ENCODE assay signal across 15 mouse cellular contexts in the genomic region with DNA sequence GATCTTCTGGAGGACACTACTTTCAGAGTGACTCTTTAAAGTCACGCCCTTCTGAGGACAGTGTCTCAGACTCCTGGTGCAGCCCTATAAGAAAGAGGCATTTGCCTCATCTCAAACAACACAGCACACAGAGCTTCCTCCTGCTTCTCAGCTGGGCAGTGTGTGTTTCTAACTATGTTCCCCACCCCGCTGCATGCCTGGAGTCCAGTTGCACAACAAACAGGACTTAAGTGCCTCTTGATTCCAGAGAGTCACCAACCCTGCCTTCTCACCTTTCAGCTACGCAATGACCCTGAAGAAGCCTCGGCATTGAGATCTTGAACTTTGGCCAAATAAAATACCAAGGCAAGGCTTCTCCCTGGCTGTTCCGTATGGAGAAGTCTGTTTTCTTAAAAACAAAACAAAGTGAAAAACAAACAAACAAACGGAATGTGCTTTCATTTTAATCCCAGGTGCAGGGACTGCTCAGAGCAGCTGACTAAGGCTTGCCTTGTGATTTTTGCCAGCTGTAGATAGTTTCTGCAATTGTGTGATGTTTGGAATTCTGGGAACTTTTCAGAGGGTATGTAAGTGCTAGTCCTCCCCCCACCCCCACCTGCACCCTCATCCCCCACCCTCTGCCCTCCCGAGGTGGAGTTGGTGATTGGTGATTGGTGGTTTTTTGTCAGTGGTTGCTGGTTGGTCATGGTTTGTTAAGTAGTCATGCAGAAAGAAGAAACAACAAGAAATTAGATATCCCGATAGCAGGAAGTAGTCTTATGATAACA. TPM values are rescaled to one million over a fixed set of nuclear protein-coding genes. Genes with fewer than 3 reads are reported as not detected.
DNase-seq lines count a peak whose midpoint lies in the region; TF ChIP-seq lines count a peak whose summit lies in the region.
"Had no signal": no experiment of that assay in that cellular context is flagged by ENCODE, and none has a peak within 500 bp of the region (broad histone marks: within the 10 kb centered on the region; RNA-seq: fewer than 3 reads in every experiment).

No protein-coding gene starts in this region.

- no peak overlapping the region for H3K4me3 ChIP-seq in lung, adult 2 months (replicated peaks; ENCODE audit: extremely low read depth, low read depth, low read length)
- H3K4me3 ChIP-seq: erythroblast, embryonic 14.5 days; hindbrain, embryonic 12.5 days; midbrain, embryonic 12.5 days had no signal

- TF ChIP-seq CTCF in lung, adult 2 months (IDR thresholded peaks at IDR 0.05; ENCODE audit: insufficient read depth, low read length), result no peak

- WGBS in lung, adult 2 months, result 34% methylated on average over 8 of the region's 8 CpGs

- peak; percentile 46; the same call in 1 of the 2 replicates for TF ChIP-seq POLR2A in lung, adult 2 months (IDR thresholded peaks at IDR 0.05; ENCODE audit: borderline replicate concordance, extremely low read depth, low read depth, low read length)

- DNase-seq in adrenal gland, adult 2 months, result peak; percentile 41
- DNase-seq in adrenal gland, adult 8-10 months, result no peak
- peak; percentile 17 for DNase-seq in 3T3-L1 (ENCODE audit: low read depth, low spot score)
- peak; percentile 52 for DNase-seq in kidney, adult 11 months
- peak; percentile 60 for DNase-seq in lung, adult 2 months
- DNase-seq in testis, postnatal 10 days (ENCODE audit: low spot score), result no peak
- no peak for DNase-seq in thymus, postnatal 0 days (ENCODE audit: low spot score)
- DNase-seq in spleen, postnatal 4 days (ENCODE audit: low spot score in 2 of 2), result no peak
- DNase-seq: cerebellum, adult 8-10 months had no signal

- H3K4me1 ChIP-seq in lung, adult 2 months (ENCODE audit: control insufficient read depth, insufficient read depth, low read length), result peaks cover 4% of the 10 kb centered on the region

RNA-seq across cellular contexts. Expression of a gene that starts 31.5 kb away (rescaled TPM):
- 100 to 1,000 TPM in 1 of 2 experiments, 10 to 100 TPM in 1; 98.4 to 272 TPM for total RNA-seq in adrenal gland, adult 2 months (2021)
- 162 and 163 TPM in 2 replicates for polyA plus RNA-seq in adrenal gland, adult 2 months (2012; rRNA removed)
- 100 to 1,000 TPM; 161 to 353 (median 258) TPM for total RNA-seq in adrenal gland, adult 8-10 months (2022)
- 3.2 and 4.6 TPM in 2 replicates for polyA plus RNA-seq in lung, adult 2 months (2012; rRNA removed)
- polyA plus RNA-seq in thymus, postnatal 0 days (2015; fragmentation: Nextera tagmentation; extraction: Ambion mirVana), result 3.6 and 4.5 TPM in 2 replicates
- polyA plus RNA-seq: erythroblast, embryonic 14.5 days had no signal

RNA-seq across cellular contexts. Expression of a gene that starts 37.4 kb away (rescaled TPM):
- total RNA-seq in adrenal gland, adult 2 months (2021), result not detected
- not detected in 2 replicates for polyA plus RNA-seq in adrenal gland, adult 2 months (2012; rRNA removed)
- not detected for total RNA-seq in adrenal gland, adult 8-10 months (2022)
- not detected in 2 replicates for polyA plus RNA-seq in lung, adult 2 months (2012; rRNA removed)
- not detected in 2 replicates for polyA plus RNA-seq in thymus, postnatal 0 days (2015; fragmentation: Nextera tagmentation; extraction: Ambion mirVana)
- total RNA-seq: layer of hippocampus, postnatal 10 days had no signal
- polyA plus RNA-seq: erythroblast, embryonic 14.5 days; liver, embryonic 11.5 days; spleen, adult 2 months had no signal

RNA-seq across cellular contexts. Expression of a gene that starts 49.0 kb away (rescaled TPM):
- total RNA-seq in adrenal gland, adult 2 months (2021), result 1 to 10 TPM; 4.7 TPM
- polyA plus RNA-seq in adrenal gland, adult 2 months (2012; rRNA removed), result 2.8 and 2.9 TPM in 2 replicates
- total RNA-seq in adrenal gland, adult 8-10 months (2022), result 10 to 100 TPM in 1 of 4 experiments, 1 to 10 TPM in 3; 3.8 to 11.9 (median 5.2) TPM
- 9.6 and 10.4 TPM in 2 replicates for polyA plus RNA-seq in lung, adult 2 months (2012; rRNA removed)
- polyA plus RNA-seq in thymus, postnatal 0 days (2015; fragmentation: Nextera tagmentation; extraction: Ambion mirVana), result 1.7 and 2.2 TPM in 2 replicates
- polyA plus RNA-seq: erythroblast, embryonic 14.5 days had no signal

Comparison
In these comparisons a context has a peak if more than half of its experiments do, and no peak if none do; other contexts are left out.
1. DNase-seq: peak in adrenal gland, adult 2 months (single experiment), 3T3-L1 (single experiment), kidney, adult 11 months (single experiment) and lung, adult 2 months (single experiment); none in adrenal gland, adult 8-10 months (single experiment), testis, postnatal 10 days (single experiment), thymus, postnatal 0 days (single experiment) and spleen, postnatal 4 days (0 of 2).
2. RNA of a gene that starts 31.5 kb away (polyA plus RNA-seq): 162 to 163 TPM in adrenal gland, adult 2 months; 3.2 to 4.6 TPM in lung, adult 2 months and 3.6 to 4.5 TPM in thymus, postnatal 0 days; every median in the first group is over 10 times any median in the second.